Mouse (Mus musculus) brain, embryonic 14.5 days (tissue): ENCODE data around the gene Cadps.

Experiments
- CTCF ChIP-seq: fragments of 200-500 bp; IDR thresholded peaks from 2 replicates; pipeline ENCODE4 v1.5.1; 2012; ENCODE audit warnings: inconsistent platforms, mild to moderate bottlenecking, moderate library complexity, borderline replicate concordance; ENCODE audit not compliant: insufficient read depth, insufficient read length; ENCODE audit errors: extremely low read depth
- POLR2A ChIP-seq: fragments of 200-500 bp; IDR thresholded peaks from 2 replicates; pipeline ENCODE4 v1.6.1; 2012; ENCODE audit warnings: mild to moderate bottlenecking, inconsistent platforms, borderline replicate concordance; ENCODE audit not compliant: poor library complexity, insufficient read depth, insufficient read length, severe bottlenecking; ENCODE audit errors: extremely low read depth

DNA sequence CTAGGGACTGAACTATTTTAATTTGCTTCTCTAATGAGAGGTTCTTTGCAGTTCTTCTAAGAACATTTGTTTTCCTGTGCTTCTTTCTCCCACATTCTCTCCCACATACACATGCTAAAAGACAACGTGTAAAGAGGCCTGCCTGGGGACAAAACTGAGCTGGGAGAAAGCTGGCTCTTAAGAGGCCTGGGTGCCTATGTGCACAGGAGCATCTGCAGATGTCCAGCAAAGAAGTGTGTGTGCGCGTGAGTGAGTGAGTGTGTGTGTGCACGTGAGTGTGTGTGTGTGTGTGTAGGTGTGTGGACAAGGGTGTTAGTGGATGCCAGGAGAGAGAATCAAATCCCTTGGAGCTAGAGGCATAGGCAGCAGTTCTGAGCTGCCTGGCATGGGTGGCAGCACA is 44.9 kb downstream of the Cadps start:
- no peak for TF ChIP-seq CTCF
- TF ChIP-seq POLR2A, result no peak
